Mouse (Mus musculus): ENCODE results near the gene Sorl1. TPM values are rescaled to one million over a fixed set of nuclear protein-coding genes. Genes with fewer than 3 reads are reported as not detected.

Sorl1 gene
- polyA plus RNA-seq, 1 experiment from 2014 or later, result 4.3 TPM

DNA sequence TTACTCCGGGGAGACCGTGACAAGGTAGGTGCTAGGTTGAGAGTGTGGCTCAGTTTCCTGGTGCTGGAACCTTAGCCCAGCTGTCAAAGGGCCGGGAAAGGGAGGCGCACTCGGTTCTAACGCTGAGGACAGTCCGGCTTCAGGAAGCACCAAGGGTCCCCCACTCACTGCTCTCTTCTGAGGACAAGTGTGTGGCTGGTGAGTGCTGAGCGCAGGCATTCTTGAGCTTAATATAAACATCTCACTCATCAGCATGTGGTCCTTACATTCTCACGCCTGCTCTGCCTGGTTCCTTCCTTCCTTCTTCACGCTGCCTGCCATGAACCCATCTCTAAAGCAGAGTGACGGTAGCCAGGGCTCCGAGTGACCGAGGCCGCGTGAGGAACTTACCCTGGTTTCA lies 148.1 kb downstream of the Sorl1 start:
- WGBS, result 88% methylated on average over 15 of the region's 15 CpGs
- no peak for DNase-seq (ENCODE audit: low spot score)

DNA sequence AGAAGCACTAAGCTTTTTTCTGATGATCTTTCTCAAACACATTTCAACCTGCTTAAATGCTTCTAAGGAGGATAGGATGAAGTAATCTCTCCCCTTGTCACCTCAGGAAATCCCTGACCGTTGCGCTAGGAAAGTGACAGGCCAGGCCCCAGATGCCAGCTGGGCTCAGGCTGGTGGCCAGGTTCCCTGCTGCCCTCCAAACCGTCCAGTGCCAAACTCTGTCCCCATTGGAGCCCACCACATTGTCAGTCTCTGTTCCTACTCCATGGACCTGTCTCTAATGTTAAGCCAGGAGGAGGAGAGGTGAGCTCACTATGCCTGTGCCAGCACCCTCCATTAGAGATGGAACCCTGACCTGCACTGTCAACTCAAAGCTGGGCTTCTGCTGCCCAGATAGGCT lies 149.4 kb downstream of the Sorl1 start:
- no peak overlapping the region for H3K27ac ChIP-seq
- peaks cover 5% of the 10 kb centered on the region; the same call in 1 of the 2 replicates for H3K9me3 ChIP-seq
- WGBS, result 89% methylated on average over 3 of the region's 3 CpGs
- no peak overlapping the region for H3K4me3 ChIP-seq
- no peaks in the 10 kb centered on the region for H3K27me3 ChIP-seq (ENCODE audit: insufficient read depth, poor library complexity, severe bottlenecking)
- H3K36me3 ChIP-seq, result peaks cover 22% of the 10 kb centered on the region
- H3K4me1 ChIP-seq (replicated peaks), result no peaks in the 10 kb centered on the region
- no peak for DNase-seq (ENCODE audit: low spot score)

More for the DNA sequence above, 148.1 kb downstream of the Sorl1 start:
- no peaks in the 10 kb centered on the region for H3K27me3 ChIP-seq (ENCODE audit: insufficient read depth, poor library complexity, severe bottlenecking)
- H3K27ac ChIP-seq, result no peak overlapping the region
- peaks cover 25% of the 10 kb centered on the region for H3K36me3 ChIP-seq
- H3K4me1 ChIP-seq (replicated peaks), result no peaks in the 10 kb centered on the region
- peaks cover 5% of the 10 kb centered on the region; the same call in 1 of the 2 replicates for H3K9me3 ChIP-seq
- no peak overlapping the region for H3K4me3 ChIP-seq

DNA sequence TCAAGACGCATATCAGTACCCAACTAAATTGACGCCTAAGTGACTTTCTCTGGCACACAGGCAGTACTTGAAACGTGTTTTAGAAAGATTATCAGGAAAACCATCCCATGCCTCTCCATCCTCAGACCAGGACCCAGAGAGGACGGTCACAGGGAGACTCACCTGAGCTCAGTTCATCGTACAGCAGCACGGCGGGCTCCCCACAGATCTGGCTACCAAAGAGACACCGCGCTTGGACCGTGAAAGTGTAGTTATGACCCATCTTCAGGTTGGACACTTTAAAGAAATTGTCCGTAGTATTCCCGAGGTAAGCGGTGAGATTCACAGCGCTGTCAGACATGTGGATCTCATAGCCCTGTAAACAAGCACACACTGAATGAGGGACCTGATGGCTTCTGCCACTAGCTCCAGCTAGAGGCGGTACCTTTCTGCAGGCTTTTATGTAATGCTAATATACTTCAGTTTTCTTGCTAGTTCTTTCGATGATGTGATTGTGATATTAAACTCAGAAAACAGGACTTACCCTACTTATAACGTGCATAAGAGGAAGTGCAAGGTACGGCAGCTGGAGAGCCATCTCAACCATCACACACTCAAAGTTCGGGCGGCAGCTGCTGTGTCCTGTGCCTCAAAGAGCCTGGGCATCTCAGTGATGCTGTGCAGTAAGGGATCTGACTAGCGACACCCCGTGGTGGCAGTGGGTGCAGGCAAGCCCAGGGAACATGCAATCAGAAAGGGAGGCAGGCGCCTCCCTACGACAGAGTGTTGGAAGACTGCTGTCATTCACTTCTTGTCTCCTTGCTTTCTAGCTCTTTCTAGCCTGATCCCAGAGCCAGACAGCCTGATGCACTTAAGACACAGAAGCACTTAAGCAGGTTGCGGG lies 150.1 kb downstream of the Sorl1 start:
- WGBS, result 72% methylated on average over 25 of the region's 25 CpGs
- DNase-seq (ENCODE audit: low spot score), result peak; percentile 75
- peaks cover 25% of the 10 kb centered on the region for H3K36me3 ChIP-seq

DNA sequence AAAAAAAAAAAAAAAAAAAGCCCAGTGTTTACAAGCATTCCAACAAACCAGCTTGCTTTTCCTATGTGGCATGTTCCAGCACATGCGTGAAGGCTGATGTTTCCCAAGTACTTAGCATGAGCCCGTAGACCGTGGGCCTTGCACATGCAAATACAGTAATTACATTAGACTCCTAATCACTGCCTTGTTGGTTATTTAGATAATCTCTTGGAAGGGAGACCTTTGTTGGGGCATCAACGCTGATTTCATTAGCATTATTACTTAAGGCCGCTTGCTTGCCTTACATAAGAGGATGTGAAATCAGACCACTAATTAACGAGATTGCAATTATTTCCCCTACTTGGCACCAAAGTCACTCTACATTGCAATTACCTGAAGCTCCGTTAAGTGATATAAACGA lies 154.1 kb downstream of the Sorl1 start:
- DNase-seq (ENCODE audit: low spot score), result no peak

More for the DNA sequence above, 150.1 kb downstream of the Sorl1 start:
- Histone ChIP-seq H3K27me3 (ENCODE audit: insufficient read depth, poor library complexity, severe bottlenecking) (no peaks in the 10 kb centered on the region), H3K4me1 (replicated peaks) (no peaks in the 10 kb centered on the region), H3K9me3 (peaks cover 5% of the 10 kb centered on the region; the same call in 1 of the 2 replicates), H3K4me3 (no peak overlapping the region), H3K27ac (no peak overlapping the region)

DNA sequence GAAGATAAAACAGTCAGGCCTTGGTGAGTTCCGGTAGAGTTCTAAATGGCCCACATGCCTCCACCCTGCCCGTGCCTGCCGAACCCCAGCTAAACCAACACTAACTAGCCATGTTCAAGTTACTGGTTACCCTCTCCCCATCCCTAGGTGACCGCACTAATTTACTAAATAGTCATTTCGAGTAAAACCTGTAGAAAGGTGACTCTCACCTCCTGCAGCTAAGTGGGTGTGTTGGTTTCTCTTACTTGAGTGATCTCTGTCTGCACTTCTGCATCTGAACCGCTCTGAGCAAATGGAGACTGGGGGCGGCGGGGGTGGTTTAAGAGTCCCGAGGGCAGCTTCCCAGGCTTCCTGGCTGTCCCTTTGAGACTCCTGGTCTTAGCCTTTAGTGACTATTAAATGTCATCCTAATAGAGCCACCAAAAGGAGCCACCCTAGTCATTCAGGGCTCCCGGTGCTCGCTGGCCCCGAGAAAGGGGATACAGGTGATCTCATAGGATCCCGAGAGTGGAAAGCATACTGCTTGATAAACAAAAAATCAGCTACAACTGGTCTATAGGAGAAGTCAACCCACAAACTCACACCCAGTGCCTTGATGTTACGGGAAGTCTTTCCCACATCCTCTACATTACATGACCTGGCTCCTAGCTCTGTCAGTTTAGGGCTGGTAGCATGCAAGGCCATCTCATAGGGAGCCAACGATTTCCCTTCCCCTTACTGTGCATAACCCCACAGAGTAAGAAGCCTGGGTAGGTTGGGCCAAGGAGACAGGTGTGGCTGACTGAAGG lies 155.2 kb downstream of the Sorl1 start:
- peaks cover 6% of the 10 kb centered on the region; the same call in 1 of the 2 replicates for H3K36me3 ChIP-seq
- no peaks in the 10 kb centered on the region for H3K9me3 ChIP-seq
- DNase-seq (ENCODE audit: low spot score), result no peak
- WGBS, result 94% methylated on average over 15 of the region's 15 CpGs
- no peaks in the 10 kb centered on the region for H3K27me3 ChIP-seq (ENCODE audit: insufficient read depth, poor library complexity, severe bottlenecking)
- no peak overlapping the region for H3K4me3 ChIP-seq
- H3K27ac ChIP-seq, result no peak overlapping the region
- H3K4me1 ChIP-seq (replicated peaks), result no peaks in the 10 kb centered on the region

More for the DNA sequence above, 154.1 kb downstream of the Sorl1 start:
- Histone ChIP-seq H3K27me3 (ENCODE audit: insufficient read depth, poor library complexity, severe bottlenecking) (no peaks in the 10 kb centered on the region), H3K27ac (no peak overlapping the region), H3K4me3 (no peak overlapping the region), H3K4me1 (replicated peaks) (no peaks in the 10 kb centered on the region), H3K9me3 (no peaks in the 10 kb centered on the region), H3K36me3 (peaks cover 6% of the 10 kb centered on the region; the same call in 1 of the 2 replicates)
- WGBS, result 95% methylated on average over 8 of the region's 8 CpGs

DNA sequence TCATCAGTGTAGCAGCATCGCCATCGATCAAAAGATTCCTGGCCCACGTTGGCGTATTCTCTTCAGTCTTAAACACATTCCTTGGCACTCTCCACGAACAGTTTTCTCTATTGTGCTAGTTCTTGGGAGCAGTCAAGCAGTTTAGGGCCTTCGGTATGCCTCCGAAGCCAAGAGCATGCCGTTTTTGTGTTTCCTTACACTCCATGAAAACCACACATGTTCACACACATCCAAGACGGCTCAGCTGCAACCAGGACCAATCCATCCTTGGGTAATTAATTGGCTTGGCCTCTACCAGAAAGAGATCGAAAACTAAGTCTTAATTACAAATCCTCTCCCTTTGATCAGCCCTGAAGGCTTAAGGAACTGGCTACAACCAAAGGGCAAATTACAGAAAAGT lies 162.8 kb downstream of the Sorl1 start:
- H3K27ac ChIP-seq, result no peak overlapping the region
- H3K4me3 ChIP-seq, result no peak overlapping the region

DNA sequence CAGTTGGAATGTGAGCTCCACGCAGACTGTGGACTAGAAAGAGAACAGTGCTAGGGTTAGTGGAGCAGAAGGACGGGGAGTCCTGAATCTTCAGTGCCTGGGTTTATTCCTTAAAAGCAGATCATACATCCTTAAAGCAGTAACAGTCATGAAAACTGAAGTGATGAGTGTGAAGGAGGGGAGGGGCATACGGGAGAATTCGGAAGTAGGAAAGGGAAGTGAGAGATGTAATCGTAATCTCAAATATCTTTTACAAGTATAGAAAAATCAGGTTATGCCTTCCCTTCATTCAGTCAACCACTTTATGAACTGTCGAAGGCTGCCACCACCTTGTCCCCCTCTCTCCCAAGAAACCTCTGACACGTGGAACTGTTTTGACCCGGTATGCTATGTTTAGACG lies 165.8 kb downstream of the Sorl1 start:
- 92% methylated on average over 9 of the region's 9 CpGs for WGBS
- Histone ChIP-seq H3K36me3 (no peaks in the 10 kb centered on the region), H3K27me3 (ENCODE audit: insufficient read depth, poor library complexity, severe bottlenecking) (no peaks in the 10 kb centered on the region)

More for the DNA sequence above, 162.8 kb downstream of the Sorl1 start:
- WGBS, result 83% methylated on average over 10 of the region's 10 CpGs
- DNase-seq (ENCODE audit: low spot score), result no peak
- H3K27me3 ChIP-seq (ENCODE audit: insufficient read depth, poor library complexity, severe bottlenecking), result no peaks in the 10 kb centered on the region
- 0 out of 2 replicates have a peak, but pooled peaks cover 3% of the 10 kb centered on the region for H3K4me1 ChIP-seq (replicated peaks)
- no peaks in the 10 kb centered on the region for H3K9me3 ChIP-seq
- no peaks in the 10 kb centered on the region for H3K36me3 ChIP-seq

DNA sequence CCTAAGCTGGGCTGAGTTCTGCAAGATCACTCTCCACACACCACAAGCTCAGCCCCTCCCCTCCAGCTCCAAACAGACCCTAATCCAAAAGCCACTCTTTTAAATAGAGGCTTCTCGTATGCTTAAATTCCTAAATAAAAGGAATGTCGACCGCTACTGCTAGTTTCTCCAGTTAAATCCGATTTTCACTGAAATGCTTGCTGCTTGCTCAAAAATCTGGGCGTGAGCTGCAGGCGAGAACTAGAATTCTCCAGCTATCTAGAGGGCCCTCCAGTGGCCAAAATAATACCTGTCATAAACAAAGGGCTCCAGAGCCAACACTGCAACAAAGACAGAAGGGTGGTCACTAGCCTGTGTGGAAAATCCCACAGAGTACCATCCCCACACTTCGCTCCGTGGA lies 170.6 kb downstream of the Sorl1 start:
- 9% methylated on average over 8 of the region's 8 CpGs for WGBS
- Histone ChIP-seq H3K36me3 (no peaks in the 10 kb centered on the region), H3K27me3 (ENCODE audit: insufficient read depth, poor library complexity, severe bottlenecking) (peaks cover 10% of the 10 kb centered on the region; the same call in 1 of the 2 replicates), H3K9me3 (no peaks in the 10 kb centered on the region), H3K27ac (peak overlapping the region; percentile 83), H3K4me1 (replicated peaks) (peaks cover 47% of the 10 kb centered on the region), H3K4me3 (no peak overlapping the region)
- peak; percentile 71 for DNase-seq (ENCODE audit: low spot score)

More for the DNA sequence above, 165.8 kb downstream of the Sorl1 start:
- no peak overlapping the region for H3K4me3 ChIP-seq
- no peak overlapping the region for H3K27ac ChIP-seq
- H3K9me3 ChIP-seq, result no peaks in the 10 kb centered on the region
- DNase-seq (ENCODE audit: low spot score), result no peak
- peaks cover 12% of the 10 kb centered on the region for H3K4me1 ChIP-seq (replicated peaks)

DNA sequence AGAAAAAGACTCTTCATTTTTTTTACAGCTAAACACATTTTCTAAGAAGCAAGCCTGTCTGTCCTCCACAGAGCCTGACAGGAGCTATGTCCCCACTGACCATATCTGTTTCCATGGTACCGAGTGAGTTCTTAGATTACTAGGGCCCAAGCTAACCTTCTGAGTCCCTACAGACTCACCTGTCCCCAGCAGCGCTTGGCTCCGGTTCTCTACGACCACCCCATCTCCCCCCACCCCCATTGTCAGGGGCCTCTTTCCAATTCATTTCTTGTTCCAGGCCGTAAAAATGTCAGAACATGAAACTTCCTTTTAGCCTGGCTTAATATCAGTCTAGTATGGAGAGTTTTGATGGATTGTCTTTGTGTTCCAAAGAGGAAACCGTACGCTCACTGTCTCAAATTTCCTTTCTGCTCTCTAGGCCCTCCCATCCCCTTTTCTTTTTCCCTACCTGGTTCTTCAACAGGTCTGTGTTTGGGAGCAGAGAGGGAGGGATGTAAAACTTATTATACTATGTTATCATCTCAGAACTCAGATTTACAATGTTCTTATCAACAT lies 171.4 kb downstream of the Sorl1 start:
- Histone ChIP-seq H3K4me1 (replicated peaks) (peaks cover 47% of the 10 kb centered on the region), H3K36me3 (no peaks in the 10 kb centered on the region), H3K4me3 (no peak overlapping the region), H3K27ac (peak overlapping the region; percentile 94), H3K27me3 (ENCODE audit: insufficient read depth, poor library complexity, severe bottlenecking) (peaks cover 10% of the 10 kb centered on the region; the same call in 1 of the 2 replicates), H3K9me3 (no peaks in the 10 kb centered on the region)
- WGBS, result 75% methylated on average over 7 of the region's 7 CpGs
- no peak for DNase-seq (ENCODE audit: low spot score)

DNA sequence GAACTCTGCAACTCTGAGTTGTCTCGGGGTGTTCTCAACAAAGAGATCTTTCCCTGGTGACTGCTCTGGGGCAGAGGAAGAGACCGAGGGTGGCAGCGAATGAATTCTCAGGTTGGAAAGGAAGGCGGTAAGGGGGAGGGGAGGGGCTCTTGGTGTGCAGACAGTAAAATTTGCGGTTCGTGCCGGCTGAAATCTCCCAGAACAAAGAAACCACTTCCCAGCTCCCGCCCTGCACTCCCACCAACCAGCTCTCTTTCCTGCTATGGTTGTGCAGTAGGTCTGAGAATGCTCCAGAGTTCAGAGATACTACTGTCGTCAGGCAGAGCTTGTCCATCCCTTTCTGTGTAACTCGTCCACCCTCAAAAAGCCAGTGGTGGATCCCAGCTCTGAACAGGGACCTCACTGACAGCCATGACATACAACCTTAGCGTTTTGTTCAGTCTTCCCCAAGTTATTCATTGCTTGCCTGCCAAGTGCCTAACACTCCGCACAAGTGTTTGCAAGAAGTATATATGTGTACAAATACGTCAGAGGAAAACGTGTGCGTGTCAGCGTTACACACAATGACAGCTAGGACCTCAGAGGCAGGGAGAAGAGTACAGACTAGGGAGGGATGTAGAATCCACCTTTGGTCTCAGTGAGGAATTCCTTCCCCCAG lies 172.5 kb downstream of the Sorl1 start:
- Histone ChIP-seq H3K36me3 (no peaks in the 10 kb centered on the region), H3K27me3 (ENCODE audit: insufficient read depth, poor library complexity, severe bottlenecking) (peaks cover 10% of the 10 kb centered on the region; the same call in 1 of the 2 replicates), H3K4me1 (replicated peaks) (peaks cover 47% of the 10 kb centered on the region), H3K4me3 (peak overlapping the region; percentile 58), H3K9me3 (no peaks in the 10 kb centered on the region), H3K27ac (peak overlapping the region; percentile 94)
- 20% methylated on average over 16 of the region's 16 CpGs for WGBS
- no peak for DNase-seq (ENCODE audit: low spot score)

DNA sequence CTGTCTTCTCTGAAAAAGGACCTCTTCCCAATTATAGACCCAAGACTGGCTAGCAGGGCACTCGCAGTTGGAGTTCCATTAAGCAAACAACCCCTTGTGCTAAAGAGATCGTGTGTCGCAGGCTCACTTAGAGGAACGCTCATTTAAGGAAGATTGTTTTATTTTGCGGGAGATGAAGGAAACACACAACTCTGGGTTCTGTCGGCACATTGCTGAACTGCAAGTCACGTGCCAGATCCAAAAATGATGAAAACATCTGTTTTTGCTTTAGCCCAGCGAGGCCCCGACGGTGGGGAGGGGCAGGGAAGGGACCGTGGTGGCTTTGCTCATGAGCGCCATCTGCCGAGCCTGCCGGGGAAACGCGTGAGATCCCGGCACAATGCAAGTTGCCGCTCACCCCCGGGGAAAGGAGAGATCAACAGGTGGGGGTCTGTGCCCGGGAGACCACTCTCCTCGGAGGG lies 173.1 kb downstream of the Sorl1 start:
- peak; percentile 91 for DNase-seq (ENCODE audit: low spot score)
- Histone ChIP-seq H3K27ac (peak overlapping the region; percentile 94), H3K36me3 (no peaks in the 10 kb centered on the region), H3K4me1 (replicated peaks) (peaks cover 47% of the 10 kb centered on the region), H3K9me3 (no peaks in the 10 kb centered on the region), H3K27me3 (ENCODE audit: insufficient read depth, poor library complexity, severe bottlenecking) (peaks cover 10% of the 10 kb centered on the region; the same call in 1 of the 2 replicates), H3K4me3 (peak overlapping the region; percentile 58)
- WGBS, result under 1% methylated on average over 21 of the region's 21 CpGs
